Mouse (Mus musculus) midbrain, embryonic 11.5 days (tissue): ENCODE results near the gene Olfr1427. TPM values are rescaled to one million over a fixed set of nuclear protein-coding genes. Genes with fewer than 3 reads are reported as not detected.
"Not testable (repeated sequence)": the region's sequence is repeated elsewhere in the genome, so short reads cannot be mapped to it uniquely, and the experiment has no call there.

ENCODE experiments used
- ATAC-seq: fragments of 200-750 bp; cut with Nextera tagmentation; 2 replicates; pipeline ENCODE4 v1.8.0; 2017; ENCODE audit warnings: moderate TSS enrichment, moderate library complexity; ENCODE audit not compliant: low FRiP score
- DNase-seq: peaks from one replicate; pipeline ENCODE4 v3.0.0; 2015; ENCODE audit warnings: low spot score; ENCODE audit errors: missing footprints
- H3K27ac ChIP-seq: fragments of 300-500 bp; sonication (generic); 2 replicates; pipeline ENCODE4 v1.5.1; 2014; ENCODE audit warnings: low read depth, low read length
- H3K27me3 ChIP-seq: fragments of 300-500 bp; sonication (generic); 2 replicates; pipeline ENCODE4 v1.6.1; 2014; ENCODE audit warnings: mild to moderate bottlenecking, low read length, moderate library complexity, mixed read lengths; ENCODE audit not compliant: control insufficient read depth, insufficient read depth
- H3K36me3 ChIP-seq: fragments of 300-500 bp; sonication (generic); 2 replicates; pipeline ENCODE4 v1.6.1; 2014; ENCODE audit warnings: mild to moderate bottlenecking, low read length, moderate library complexity, mixed read lengths; ENCODE audit not compliant: control insufficient read depth, insufficient read depth
- H3K4me1 ChIP-seq: fragments of 300-500 bp; sonication (generic); 2 replicates; pipeline ENCODE4 v1.6.1; 2014; ENCODE audit warnings: low read length; ENCODE audit not compliant: control insufficient read depth, insufficient read depth
- H3K4me2 ChIP-seq: fragments of 300-500 bp; sonication (generic); 2 replicates; pipeline ENCODE4 v1.6.1; 2014; ENCODE audit warnings: mild to moderate bottlenecking, moderate library complexity
- H3K4me3 ChIP-seq: fragments of 300-500 bp; sonication (generic); 2 replicates; pipeline ENCODE4 v1.5.1; 2014; ENCODE audit warnings: low read depth, low read length
- H3K9ac ChIP-seq: fragments of 300-500 bp; sonication (generic); 2 replicates; pipeline ENCODE4 v1.6.1; 2014; ENCODE audit warnings: low read length
- H3K9me3 ChIP-seq: fragments of 300-500 bp; sonication (generic); 2 replicates; pipeline ENCODE4 v1.6.1; 2016; ENCODE audit warnings: low read length; ENCODE audit not compliant: control insufficient read depth
- WGBS: fragments of 180-500 bp; shearing (Covaris S2); extraction: QIAGEN DNeasy Blood & Tissue Kit; methylation state at CpG from one replicate; pipeline ENCODE4 v1.1.7; 2014; 5-methylcytosine and 5-hydroxymethylcytosine counted together
- polyA plus RNA-seq: library from polyadenylated mRNA; unstranded; fragments of >200 nt; fragmentation: Nextera tagmentation; extraction: Ambion mirVana; gene quantifications from 2 replicates; pipeline ENCODE4 v1.2.1, GENCODE M21; 2014

Gene Olfr1427
- polyA plus RNA-seq, 1 experiment from 2014 or later = not detected

DNA sequence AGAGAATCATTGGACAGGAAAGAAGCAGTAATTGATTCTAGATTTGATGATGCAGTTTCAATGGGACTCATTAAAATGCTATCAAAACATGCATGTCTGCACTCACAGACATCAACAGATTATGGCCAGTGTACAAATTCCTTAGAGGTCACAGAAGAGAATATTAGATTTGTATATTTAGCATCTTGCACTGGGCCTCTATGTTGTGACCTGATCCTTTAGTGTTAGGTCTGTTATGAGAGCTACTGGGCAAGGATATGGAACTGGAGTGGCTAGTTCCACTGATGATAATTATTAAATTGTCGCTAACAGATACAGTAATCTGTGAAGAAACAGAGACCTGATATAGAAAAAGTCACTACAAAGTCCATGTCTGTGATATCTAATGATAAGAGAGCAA is 11.2 kb downstream of the Olfr1427 start, which contains the start of gene Olfr1426:
Gene Olfr1426 (minus strand): TSS at position 101 of the 400 bp plus-strand sequence.
- no peak for ATAC-seq
- 82% methylated on average over 1 of the region's 1 CpGs for WGBS
- no peak within 1 kb of the TSS for H3K4me3 ChIP-seq

DNA sequence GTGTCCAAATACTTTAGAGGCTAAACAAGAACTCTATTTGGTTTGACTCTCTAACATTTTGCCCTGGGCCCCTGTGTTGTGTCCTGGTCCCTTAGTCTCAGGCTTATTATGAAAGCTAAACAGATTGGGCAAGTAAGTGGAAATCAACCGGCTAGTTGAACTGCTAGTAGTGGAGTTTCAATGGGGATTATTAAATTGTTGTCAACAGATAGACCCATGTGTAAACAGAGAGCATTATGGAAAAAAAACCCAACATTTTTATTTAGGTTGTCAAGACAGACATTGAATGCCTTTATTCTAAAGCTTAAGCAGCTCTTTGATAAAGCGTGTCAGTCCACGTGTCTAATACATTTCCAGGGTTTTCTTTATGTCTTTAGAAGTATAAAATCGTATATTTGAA is 25.5 kb downstream of the Olfr1427 start, which contains the start of gene Olfr1425:
Gene Olfr1425 (minus strand): TSS at position 101 of the 400 bp plus-strand sequence.
- H3K27ac ChIP-seq = not testable (repeated sequence)
- WGBS = 83% methylated on average over 4 of the region's 4 CpGs

More for the DNA sequence above, 11.2 kb downstream of the Olfr1427 start, which contains the start of gene Olfr1426:
- no peak for DNase-seq
- H3K9ac ChIP-seq = no peak within 1 kb of the TSS
- no peaks in the 10 kb centered on the region for H3K9me3 ChIP-seq
- no peaks in the 10 kb centered on the region for H3K4me1 ChIP-seq
- H3K27ac ChIP-seq = no peak within 1 kb of the TSS
- H3K36me3 ChIP-seq = no peaks in the 10 kb centered on the region
- no peak within 1 kb of the TSS for H3K4me2 ChIP-seq
- H3K27me3 ChIP-seq = no peaks in the 10 kb centered on the region

DNA sequence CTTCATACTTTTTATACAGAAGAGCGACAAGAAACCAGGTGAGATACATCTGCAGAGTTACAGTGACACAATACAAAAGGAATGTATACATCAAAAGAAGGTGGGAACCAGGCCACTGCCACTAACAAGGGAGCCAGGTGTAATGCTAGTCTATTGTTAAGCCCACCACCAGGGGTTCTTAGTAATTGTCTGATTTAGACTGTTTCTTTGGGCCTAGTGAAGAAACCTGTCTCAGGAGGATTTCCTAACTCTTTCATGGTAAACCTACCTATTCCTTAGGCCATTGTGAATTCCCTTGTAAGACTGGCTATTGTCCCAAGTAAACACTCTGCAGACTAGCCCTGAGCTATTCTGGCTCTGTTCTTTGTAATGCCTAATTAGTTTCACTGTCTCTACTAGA is 33.6 kb downstream of the Olfr1427 start:
- H3K4me2 ChIP-seq, DNase-seq, H3K4me3 ChIP-seq, H3K4me1 ChIP-seq, H3K9ac ChIP-seq, H3K27me3 ChIP-seq, H3K9me3 ChIP-seq, H3K27ac ChIP-seq, H3K36me3 ChIP-seq, ATAC-seq: not testable (repeated sequence)
- WGBS = 88% methylated on average over 1 of the region's 1 CpGs

More for the DNA sequence above, 25.5 kb downstream of the Olfr1427 start, which contains the start of gene Olfr1425:
- H3K27me3 ChIP-seq, H3K4me3 ChIP-seq, H3K4me1 ChIP-seq, H3K36me3 ChIP-seq, H3K9ac ChIP-seq, DNase-seq, H3K4me2 ChIP-seq, H3K9me3 ChIP-seq, ATAC-seq: not testable (repeated sequence)

DNA sequence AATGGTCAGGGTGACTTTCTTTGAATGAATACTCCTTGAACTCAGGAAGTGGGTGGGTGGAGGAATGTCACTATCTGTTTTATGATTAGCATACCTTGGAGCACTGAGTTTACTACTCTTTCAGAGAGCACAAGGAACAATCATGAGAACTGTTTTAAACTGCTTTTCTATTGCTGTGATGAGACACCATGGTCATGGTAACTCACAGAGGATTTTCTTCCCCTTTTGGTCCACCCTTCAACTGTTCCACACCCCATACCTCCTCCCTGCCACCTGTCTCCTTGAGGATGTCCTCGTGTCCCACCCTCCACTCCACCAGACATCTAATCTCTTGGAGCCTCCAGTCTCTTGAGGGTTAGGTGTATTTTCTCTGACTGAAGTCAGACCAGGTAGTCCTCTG is 35.3 kb downstream of the Olfr1427 start:
- not testable (repeated sequence) for H3K9ac ChIP-seq, ATAC-seq
- 83% methylated on average over 1 of the region's 1 CpGs for WGBS

DNA sequence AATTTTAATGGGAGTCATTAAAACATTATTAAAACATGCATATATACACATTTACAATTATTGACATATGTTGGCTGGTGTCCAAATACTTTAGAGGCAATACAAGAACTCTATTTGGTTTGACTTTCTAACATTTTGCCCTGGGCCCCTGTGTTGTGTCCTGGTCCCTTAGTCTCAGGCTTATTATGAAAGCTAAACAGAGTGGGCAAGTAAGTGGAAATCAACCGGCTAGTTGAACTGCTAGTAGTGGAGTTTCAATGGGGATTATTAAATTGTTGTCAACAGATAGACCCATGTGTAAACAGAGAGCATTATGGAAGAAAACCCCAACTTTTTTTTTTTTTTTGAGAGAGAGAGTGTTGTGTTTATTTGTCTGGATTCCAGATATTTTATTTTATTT is 40.6 kb downstream of the Olfr1427 start, which contains the start of gene Olfr1424:
Gene Olfr1424 (minus strand): TSS at position 101 of the 400 bp plus-strand sequence.
- ATAC-seq, H3K9me3 ChIP-seq, H3K36me3 ChIP-seq, H3K4me2 ChIP-seq, H3K4me3 ChIP-seq, H3K27me3 ChIP-seq, H3K4me1 ChIP-seq, H3K9ac ChIP-seq, DNase-seq, H3K27ac ChIP-seq: not testable (repeated sequence)
- 86% methylated on average over 1 of the region's 1 CpGs for WGBS

More for the DNA sequence above, 35.3 kb downstream of the Olfr1427 start:
- not testable (repeated sequence) for H3K4me3 ChIP-seq, H3K4me2 ChIP-seq, H3K27me3 ChIP-seq, H3K27ac ChIP-seq, H3K36me3 ChIP-seq, DNase-seq, H3K4me1 ChIP-seq, H3K9me3 ChIP-seq

Other genes starting within 250 kb of the Olfr1427 start
- not detected in 2 replicates for gene Olfr1418, start 242.3 kb downstream of the Olfr1427 start, polyA plus RNA-seq
- not detected in 2 replicates for gene Olfr1419, start 228.2 kb downstream of the Olfr1427 start, polyA plus RNA-seq
- gene Olfr1420, start 216.8 kb downstream of the Olfr1427 start, polyA plus RNA-seq = 0.08 TPM in 1 of 2 replicates, not detected in the other
- 30.2 and 30.3 TPM in 2 replicates for gene Patl1, start 190.9 kb downstream of the Olfr1427 start, polyA plus RNA-seq
- gene Osbp, start 137.4 kb downstream of the Olfr1427 start, polyA plus RNA-seq = 5.3 and 6.0 TPM in 2 replicates
- gene Olfr1423, start 62.0 kb downstream of the Olfr1427 start, polyA plus RNA-seq = 0.03 TPM in 1 of 2 replicates, not detected in the other
- gene Olfr1424, start 40.7 kb downstream of the Olfr1427 start, polyA plus RNA-seq = not detected in 2 replicates
- not detected in 2 replicates for gene Olfr1425, start 25.6 kb downstream of the Olfr1427 start, polyA plus RNA-seq
- gene Olfr1426, start 11.3 kb downstream of the Olfr1427 start, polyA plus RNA-seq = not detected in 2 replicates
- gene Olfr1428, start 12.6 kb upstream of the Olfr1427 start, polyA plus RNA-seq = not detected in 2 replicates
- gene Olfr76, start 19.9 kb upstream of the Olfr1427 start, polyA plus RNA-seq = not detected in 2 replicates
- not detected in 2 replicates for gene Olfr1555-ps1, start 66.8 kb upstream of the Olfr1427 start, polyA plus RNA-seq
- gene Olfr1431, start 97.3 kb upstream of the Olfr1427 start, polyA plus RNA-seq = not detected in 2 replicates
- gene Olfr1432, start 129.3 kb upstream of the Olfr1427 start, polyA plus RNA-seq = not detected in 2 replicates
- gene Olfr262, start 138.3 kb upstream of the Olfr1427 start, polyA plus RNA-seq = not detected in 2 replicates
- not detected in 2 replicates for gene Olfr235, start 157.7 kb upstream of the Olfr1427 start, polyA plus RNA-seq
- gene Olfr1434, start 176.5 kb upstream of the Olfr1427 start, polyA plus RNA-seq = not detected in 2 replicates
- not detected in 2 replicates for gene Olfr1436, start 195.8 kb upstream of the Olfr1427 start, polyA plus RNA-seq
- not detected in 2 replicates for gene Olfr1437, start 221.8 kb upstream of the Olfr1427 start, polyA plus RNA-seq
- not detected in 2 replicates for gene Olfr1438-ps1, start 232.6 kb upstream of the Olfr1427 start, polyA plus RNA-seq